Mouse (Mus musculus): ENCODE results near the gene Pip5kl1.

DNA sequence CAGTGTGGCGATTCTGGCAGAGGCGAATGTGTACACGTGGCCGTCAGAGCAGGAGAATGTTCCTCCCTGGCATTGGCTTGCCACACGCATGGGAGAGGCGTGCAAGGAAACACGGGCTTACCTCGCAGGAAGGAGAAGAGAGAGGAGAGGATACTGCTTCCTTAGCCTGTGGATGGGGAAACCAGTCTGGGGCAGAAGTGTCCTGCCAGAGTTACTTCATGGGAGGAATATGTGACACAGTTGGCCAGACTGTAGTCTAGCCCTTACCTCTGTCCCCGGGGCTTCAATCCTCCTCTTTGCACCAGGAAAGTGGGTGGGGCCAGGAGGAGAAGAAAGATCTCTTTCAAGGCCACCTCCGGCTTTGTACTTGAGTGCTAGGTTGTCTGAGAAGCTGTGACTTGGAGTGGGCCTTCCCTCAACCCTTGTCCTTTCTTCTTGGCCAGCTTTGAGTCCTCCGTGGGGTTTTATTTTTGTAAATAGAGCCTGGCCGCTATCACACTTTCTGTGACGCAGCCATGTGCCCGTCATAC lies 35.1 kb upstream of the Pip5kl1 start:
- no peak for TF ChIP-seq POLR2A (IDR thresholded peaks at IDR 0.05; ENCODE audit: low read depth, low read length)
- TF ChIP-seq CTCF (IDR thresholded peaks at IDR 0.05; ENCODE audit: borderline replicate concordance, insufficient read depth, low read length): no peak

Data from embryonic fibroblast, embryonic 13.5 days (primary cell).